Mouse (Mus musculus) adipose tissue, adult 10 weeks (tissue): ENCODE results near the gene Amigo2. TPM values are rescaled to one million over a fixed set of nuclear protein-coding genes. Genes with fewer than 3 reads are reported as not detected.

Source experiments
- polyA plus RNA-seq: library from polyadenylated mRNA; stranded (reverse); fragments of 350-450 nt; fragmentation: Illumina TruSeq; extraction: RNeasy Lipid Tissue Mini Kit (QIAGEN cat#74804); gene quantifications from one replicate; pipeline ENCODE4 v1.2.3, GENCODE M21; 2014; ENCODE audit warnings: low read depth, low replicate concordance

The Amigo2 gene
- polyA plus RNA-seq, result 18.2 TPM

DNA sequence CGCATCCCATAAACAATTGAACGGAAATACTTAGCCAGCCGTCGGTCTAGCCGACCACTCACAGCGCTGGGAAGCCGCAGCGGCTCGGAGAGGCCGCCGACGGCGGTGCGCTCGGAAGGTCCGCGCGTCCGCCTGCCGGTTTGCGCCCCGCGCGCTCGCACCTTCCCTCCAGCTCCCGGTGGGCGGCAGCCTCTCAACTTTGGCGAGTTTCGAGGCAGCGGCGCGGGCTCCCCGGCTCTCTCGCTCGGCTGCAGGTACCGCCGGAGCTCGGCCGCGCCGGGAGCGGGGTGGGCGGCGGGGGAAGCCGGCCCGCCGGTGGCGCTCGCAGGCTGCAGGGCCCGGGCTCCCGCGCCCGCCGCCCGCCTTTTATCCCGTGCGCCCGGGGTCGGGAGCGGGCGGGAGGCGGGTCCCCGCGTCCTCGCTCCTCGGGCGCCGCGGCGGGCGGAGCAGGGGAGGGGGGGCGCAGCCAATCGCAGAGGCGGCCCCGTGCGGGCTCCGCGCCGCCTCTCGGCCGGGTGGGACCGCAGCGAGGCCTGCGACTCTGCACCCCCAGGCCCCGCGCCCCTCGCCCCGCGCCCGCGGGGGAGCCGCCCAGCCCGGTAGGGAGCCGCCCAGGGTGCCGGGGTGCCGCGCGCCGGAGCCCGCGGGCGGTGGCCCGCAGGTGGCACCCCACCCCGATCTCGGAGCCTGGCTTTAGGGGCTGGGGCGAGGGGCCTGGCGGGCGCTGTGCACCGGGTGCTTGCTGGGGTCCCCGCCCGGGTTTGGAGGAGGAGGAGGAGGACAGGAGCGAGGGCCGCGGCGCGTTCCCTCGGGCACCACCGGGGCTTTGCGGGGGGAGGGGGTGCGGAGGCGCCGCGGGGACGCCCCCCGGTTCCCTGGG, at the start of gene Amigo2, which contains the start of gene Pced1b:
TSS of gene Amigo2 (minus strand) at position 377 of the 880 bp plus-strand sequence.
TSS of gene Pced1b (plus strand) at position 197 of the 880 bp plus-strand sequence.

Other genes with a start within 250 kb of the Amigo2 start
- gene Slc38a4, start 191.3 kb downstream of the Amigo2 start, polyA plus RNA-seq, result 15.5 TPM
- 30.0 TPM for gene Pced1b, start 180 bp downstream of the Amigo2 start, polyA plus RNA-seq